Mouse (Mus musculus) MEL (cell line): Measurements from ENCODE around the gene Srebf1.

Experiments used
- CHD1 ChIP-seq: IDR thresholded peaks from 2 replicates; pipeline ENCODE4 v1.6.1; 2012; ENCODE audit warnings: low read depth, mild to moderate bottlenecking, inconsistent platforms, low read length, improper control_type of control experiment
- CTCF ChIP-seq, 3 experiments: IDR thresholded peaks in 2 of 3; conservative IDR thresholded peaks in 1 of 3; 2 replicates each; pipeline ENCODE4 v1.5.1; 2011 to 2012; ENCODE audit warnings: low read length in 3 of 3, low read depth in 2 of 3, mild to moderate bottlenecking in 2 of 3, improper control_type of control experiment in 1 of 3, inconsistent platforms in 1 of 3, mixed read lengths in 1 of 3, moderate library complexity in 1 of 3; ENCODE audit not compliant: control insufficient read depth in 1 of 3, insufficient read depth in 1 of 3, poor library complexity in 1 of 3, severe bottlenecking in 1 of 3
- MAFK ChIP-seq: IDR thresholded peaks from 2 replicates; pipeline ENCODE4 v1.6.1; 2011; ENCODE audit warnings: low read depth, mild to moderate bottlenecking, low read length, improper control_type of control experiment, borderline replicate concordance
- POLR2A ChIP-seq, 2 experiments: IDR thresholded peaks; 2 replicates each; pipeline ENCODE4 v1.6.1; 2011 to 2012; ENCODE audit warnings: low read length in 2 of 2, mild to moderate bottlenecking in 2 of 2, control low read depth in 1 of 2, improper control_type of control experiment in 1 of 2, low read depth in 1 of 2, moderate library complexity in 1 of 2; ENCODE audit not compliant: control insufficient read depth in 1 of 2, insufficient read depth in 1 of 2, poor library complexity in 1 of 2
- USF2 ChIP-seq, 2 experiments: IDR thresholded peaks; 2 replicates each; pipeline ENCODE4 v1.6.1; 2011 to 2012; ENCODE audit warnings: improper control_type of control experiment in 2 of 2, low read length in 2 of 2, borderline replicate concordance in 1 of 2, inconsistent platforms in 1 of 2, low read depth in 1 of 2, mild to moderate bottlenecking in 1 of 2; ENCODE audit not compliant: insufficient read depth in 1 of 2
- ZNF384 ChIP-seq: IDR thresholded peaks from 2 replicates; pipeline ENCODE4 v1.6.1; 2012; ENCODE audit warnings: low read depth, mild to moderate bottlenecking, inconsistent platforms, low read length, improper control_type of control experiment

GRCm38 (mm10) chr11:60213266-60213665 lies 9.1 kb downstream of the Srebf1 start:
- TF ChIP-seq ZNF384 (no peak), POLR2A (IDR thresholded peaks at IDR 0.05; ENCODE audit: control insufficient read depth in 1 of 2, insufficient read depth in 1 of 2, low read depth in 1 of 2, low read length in 2 of 2, poor library complexity in 1 of 2) (no peak), MAFK (no peak), CTCF (IDR thresholded peaks at IDR 0.05 in 2 of 3, conservative IDR thresholded peaks at IDR 0.05 in 1 of 3; ENCODE audit: control insufficient read depth in 1 of 3, insufficient read depth in 1 of 3, low read depth in 2 of 3, low read length in 3 of 3, poor library complexity in 1 of 3, severe bottlenecking in 1 of 3) (no peak), CHD1 (no peak), USF2 (IDR thresholded peaks at IDR 0.05; ENCODE audit: borderline replicate concordance in 1 of 2, insufficient read depth in 1 of 2, low read depth in 1 of 2, low read length in 2 of 2) (no peak)
